ENCODE assay signal across 14 mouse cellular contexts in genomic region chr13:94506411-94506810, GRCm38 (mm10).
"Had no signal": no experiment of that assay in that cellular context is flagged by ENCODE, and none has a peak within 500 bp of the region (broad histone marks: within the 10 kb centered on the region; RNA-seq: fewer than 3 reads in every experiment).

No protein-coding gene starts in this region.

- H3K9me3 ChIP-seq: kidney, embryonic 15.5 days; limb, embryonic 10.5 days; liver, embryonic 12.5 days; lung, embryonic 15.5 days; midbrain, embryonic 12.5 days; neural tube, embryonic 13.5 days; stomach, embryonic 15.5 days had no signal

- H3K4me1 ChIP-seq: kidney, embryonic 15.5 days; liver, embryonic 12.5 days; lung, embryonic 15.5 days; neural tube, embryonic 13.5 days; stomach, embryonic 15.5 days had no signal

- H3K9ac ChIP-seq: kidney, embryonic 15.5 days; liver, embryonic 12.5 days; lung, embryonic 15.5 days; midbrain, embryonic 12.5 days; neural tube, embryonic 13.5 days; stomach, embryonic 15.5 days had no signal

- H3K27me3 ChIP-seq: kidney, embryonic 15.5 days; liver, embryonic 12.5 days; lung, embryonic 15.5 days; midbrain, embryonic 12.5 days; neural tube, embryonic 13.5 days; stomach, embryonic 15.5 days had no signal

- H3K4me3 ChIP-seq: kidney, embryonic 15.5 days; left cerebral cortex, adult 2 months; limb, embryonic 10.5 days; liver, embryonic 12.5 days; lung, embryonic 15.5 days; midbrain, embryonic 12.5 days; neural tube, embryonic 13.5 days; stomach, embryonic 15.5 days had no signal

- H3K4me2 ChIP-seq: kidney, embryonic 15.5 days; liver, embryonic 12.5 days; lung, embryonic 15.5 days; midbrain, embryonic 12.5 days; neural tube, embryonic 13.5 days; stomach, embryonic 15.5 days had no signal

- H3K27ac ChIP-seq: kidney, embryonic 15.5 days; limb, embryonic 10.5 days; liver, embryonic 12.5 days; lung, embryonic 15.5 days; midbrain, embryonic 12.5 days; neural tube, embryonic 13.5 days; stomach, embryonic 15.5 days had no signal

- ATAC-seq: intestine, embryonic 16.5 days; liver, embryonic 12.5 days; midbrain, embryonic 16.5 days had no signal

- DNase-seq: kidney, adult 2 months; kidney, postnatal 14 days; lung, postnatal 14 days; thymus, postnatal 14 days had no signal

- H3K36me3 ChIP-seq: stomach, embryonic 15.5 days had no signal
